Mouse (Mus musculus): ENCODE measurements around the gene Mansc1. TPM values are rescaled to one million over a fixed set of nuclear protein-coding genes. Genes with fewer than 3 reads are reported as not detected.

The Mansc1 gene
- polyA plus RNA-seq, 1 experiment from 2014 or later, result 0.71 TPM

GRCm38 (mm10) chr6:134594569-134595442, 37.5 kb downstream of the Mansc1 start:
- Histone ChIP-seq H3K27ac (ENCODE audit: low read depth, low read length) (no peak overlapping the region), H3K4me2 (ENCODE audit: low read depth, low read length) (no peak overlapping the region), H3K4me1 (ENCODE audit: control insufficient read depth, insufficient read depth, low read length) (no peaks in the 10 kb centered on the region), H3K9ac (replicated peaks; ENCODE audit: low read depth, low read length) (no peak overlapping the region), H3K36me3 (ENCODE audit: control insufficient read depth, insufficient read depth, low read length) (no peaks in the 10 kb centered on the region), H3K4me3 (ENCODE audit: low read depth, low read length) (no peak overlapping the region), H3K27me3 (ENCODE audit: control insufficient read depth, insufficient read depth, low read length) (no peaks in the 10 kb centered on the region), H3K9me3 (ENCODE audit: control insufficient read depth, low read length) (no peaks in the 10 kb centered on the region)
- 84% methylated on average over 21 of the region's 21 CpGs for WGBS
- ATAC-seq (ENCODE audit: low read depth), result no peak

- Histone ChIP-seq H3K9ac (replicated peaks; ENCODE audit: low read depth, low read length) (no peak overlapping the region), H3K4me2 (ENCODE audit: low read depth, low read length) (no peak overlapping the region), H3K27me3 (ENCODE audit: control insufficient read depth, insufficient read depth, low read length) (no peaks in the 10 kb centered on the region), H3K4me1 (ENCODE audit: control insufficient read depth, insufficient read depth, low read length) (no peaks in the 10 kb centered on the region), H3K4me3 (ENCODE audit: low read depth, low read length) (no peak overlapping the region), H3K9me3 (ENCODE audit: control insufficient read depth, low read length) (no peaks in the 10 kb centered on the region), H3K36me3 (ENCODE audit: control insufficient read depth, insufficient read depth, low read length) (no peaks in the 10 kb centered on the region), H3K27ac (ENCODE audit: low read depth, low read length) (no peak overlapping the region)
- WGBS, result 73% methylated on average over 2 of the region's 2 CpGs
- no peak for ATAC-seq (ENCODE audit: low read depth)
These were observed 40.7 kb downstream of the Mansc1 start for GRCm38 (mm10) chr6:134591614-134592013.

GRCm38 (mm10) chr6:134586241-134586640, 46.0 kb downstream of the Mansc1 start:
- Histone ChIP-seq H3K9ac (replicated peaks; ENCODE audit: low read depth, low read length) (no peak overlapping the region), H3K4me1 (ENCODE audit: control insufficient read depth, insufficient read depth, low read length) (no peaks in the 10 kb centered on the region), H3K27ac (ENCODE audit: low read depth, low read length) (no peak overlapping the region), H3K9me3 (ENCODE audit: control insufficient read depth, low read length) (no peaks in the 10 kb centered on the region; the same call in 1 of the 2 replicates), H3K36me3 (ENCODE audit: control insufficient read depth, insufficient read depth, low read length) (no peaks in the 10 kb centered on the region), H3K4me3 (ENCODE audit: low read depth, low read length) (no peak overlapping the region), H3K4me2 (ENCODE audit: low read depth, low read length) (no peak overlapping the region), H3K27me3 (ENCODE audit: control insufficient read depth, insufficient read depth, low read length) (no peaks in the 10 kb centered on the region)
- 87% methylated on average over 5 of the region's 5 CpGs for whole genome bisulfite sequencing
- ATAC-seq (ENCODE audit: low read depth), result no peak

- H3K9me3 ChIP-seq (ENCODE audit: control insufficient read depth, low read length), result no peaks in the 10 kb centered on the region; the same call in 1 of the 2 replicates
- no peak overlapping the region for H3K9ac ChIP-seq (replicated peaks; ENCODE audit: low read depth, low read length)
- no peaks in the 10 kb centered on the region for H3K27me3 ChIP-seq (ENCODE audit: control insufficient read depth, insufficient read depth, low read length)
- no peak overlapping the region for H3K27ac ChIP-seq (ENCODE audit: low read depth, low read length)
- 98% methylated on average over 2 of the region's 2 CpGs for WGBS
- no peaks in the 10 kb centered on the region for H3K36me3 ChIP-seq (ENCODE audit: control insufficient read depth, insufficient read depth, low read length)
- H3K4me2 ChIP-seq (ENCODE audit: low read depth, low read length), result no peak overlapping the region
- H3K4me3 ChIP-seq (ENCODE audit: low read depth, low read length), result no peak overlapping the region
- no peak for ATAC-seq (ENCODE audit: low read depth)
- no peaks in the 10 kb centered on the region for H3K4me1 ChIP-seq (ENCODE audit: control insufficient read depth, insufficient read depth, low read length)
These were observed 47.7 kb downstream of the Mansc1 start for GRCm38 (mm10) chr6:134584616-134585015.

GRCm38 (mm10) chr6:134582110-134582509, 50.2 kb downstream of the Mansc1 start:
- Histone ChIP-seq H3K27me3 (ENCODE audit: control insufficient read depth, insufficient read depth, low read length) (no peaks in the 10 kb centered on the region), H3K9me3 (ENCODE audit: control insufficient read depth, low read length) (no peaks in the 10 kb centered on the region; the same call in 1 of the 2 replicates), H3K27ac (ENCODE audit: low read depth, low read length) (no peak overlapping the region), H3K36me3 (ENCODE audit: control insufficient read depth, insufficient read depth, low read length) (no peaks in the 10 kb centered on the region), H3K9ac (replicated peaks; ENCODE audit: low read depth, low read length) (no peak overlapping the region), H3K4me1 (ENCODE audit: control insufficient read depth, insufficient read depth, low read length) (no peaks in the 10 kb centered on the region), H3K4me2 (ENCODE audit: low read depth, low read length) (no peak overlapping the region), H3K4me3 (ENCODE audit: low read depth, low read length) (no peak overlapping the region)
- WGBS, result 30% methylated on average over 5 of the region's 5 CpGs
- no peak for ATAC-seq (ENCODE audit: low read depth)

- no peak for ATAC-seq (ENCODE audit: low read depth)
- Histone ChIP-seq H3K4me3 (ENCODE audit: low read depth, low read length) (no peak overlapping the region), H3K4me2 (ENCODE audit: low read depth, low read length) (no peak overlapping the region), H3K27me3 (ENCODE audit: control insufficient read depth, insufficient read depth, low read length) (no peaks in the 10 kb centered on the region), H3K9ac (replicated peaks; ENCODE audit: low read depth, low read length) (no peak overlapping the region), H3K27ac (ENCODE audit: low read depth, low read length) (no peak overlapping the region), H3K36me3 (ENCODE audit: control insufficient read depth, insufficient read depth, low read length) (no peaks in the 10 kb centered on the region), H3K4me1 (ENCODE audit: control insufficient read depth, insufficient read depth, low read length) (no peaks in the 10 kb centered on the region), H3K9me3 (ENCODE audit: control insufficient read depth, low read length) (no peaks in the 10 kb centered on the region; the same call in 1 of the 2 replicates)
- 95% methylated on average over 4 of the region's 4 CpGs for WGBS
These were observed 52.8 kb downstream of the Mansc1 start for GRCm38 (mm10) chr6:134579506-134579905.

- no peak overlapping the region for H3K4me2 ChIP-seq (ENCODE audit: low read depth, low read length)
- H3K9ac ChIP-seq (replicated peaks; ENCODE audit: low read depth, low read length), result no peak overlapping the region
- no peak overlapping the region for H3K4me3 ChIP-seq (ENCODE audit: low read depth, low read length)
- H3K27ac ChIP-seq (ENCODE audit: low read depth, low read length), result no peak overlapping the region
- ATAC-seq (ENCODE audit: low read depth), result no peak
- WGBS, result 63% methylated on average over 6 of the region's 6 CpGs
- H3K27me3 ChIP-seq (ENCODE audit: control insufficient read depth, insufficient read depth, low read length), result no peaks in the 10 kb centered on the region
- no peaks in the 10 kb centered on the region for H3K36me3 ChIP-seq (ENCODE audit: control insufficient read depth, insufficient read depth, low read length)
- no peaks in the 10 kb centered on the region; the same call in 1 of the 2 replicates for H3K9me3 ChIP-seq (ENCODE audit: control insufficient read depth, low read length)
- H3K4me1 ChIP-seq (ENCODE audit: control insufficient read depth, insufficient read depth, low read length), result no peaks in the 10 kb centered on the region
These were observed 54.2 kb downstream of the Mansc1 start for GRCm38 (mm10) chr6:134578039-134578438.

GRCm38 (mm10) chr6:134575288-134575741, 57.0 kb downstream of the Mansc1 start:
- no peaks in the 10 kb centered on the region for H3K27me3 ChIP-seq (ENCODE audit: control insufficient read depth, insufficient read depth, low read length)
- no peaks in the 10 kb centered on the region for H3K4me1 ChIP-seq (ENCODE audit: control insufficient read depth, insufficient read depth, low read length)
- no peak overlapping the region for H3K27ac ChIP-seq (ENCODE audit: low read depth, low read length)
- no peak overlapping the region for H3K9ac ChIP-seq (replicated peaks; ENCODE audit: low read depth, low read length)
- no peak overlapping the region for H3K4me3 ChIP-seq (ENCODE audit: low read depth, low read length)
- no peaks in the 10 kb centered on the region; the same call in 1 of the 2 replicates for H3K9me3 ChIP-seq (ENCODE audit: control insufficient read depth, low read length)
- no peak for ATAC-seq (ENCODE audit: low read depth)
- no peaks in the 10 kb centered on the region for H3K36me3 ChIP-seq (ENCODE audit: control insufficient read depth, insufficient read depth, low read length)
- H3K4me2 ChIP-seq (ENCODE audit: low read depth, low read length), result no peak overlapping the region
- 74% methylated on average over 3 of the region's 3 CpGs for WGBS

GRCm38 (mm10) chr6:134567986-134568556, 64.2 kb downstream of the Mansc1 start:
- H3K9ac ChIP-seq (replicated peaks; ENCODE audit: low read depth, low read length), result no peak overlapping the region
- H3K4me1 ChIP-seq (ENCODE audit: control insufficient read depth, insufficient read depth, low read length), result peaks cover 12% of the 10 kb centered on the region; the same call in 1 of the 2 replicates
- H3K36me3 ChIP-seq (ENCODE audit: control insufficient read depth, insufficient read depth, low read length), result no peaks in the 10 kb centered on the region
- H3K27me3 ChIP-seq (ENCODE audit: control insufficient read depth, insufficient read depth, low read length), result no peaks in the 10 kb centered on the region
- 76% methylated on average over 5 of the region's 5 CpGs for WGBS
- no peak overlapping the region for H3K27ac ChIP-seq (ENCODE audit: low read depth, low read length)
- H3K9me3 ChIP-seq (ENCODE audit: control insufficient read depth, low read length), result no peaks in the 10 kb centered on the region
- no peak overlapping the region for H3K4me2 ChIP-seq (ENCODE audit: low read depth, low read length)
- no peak for ATAC-seq (ENCODE audit: low read depth)
- H3K4me3 ChIP-seq (ENCODE audit: low read depth, low read length), result no peak overlapping the region
